8 mouse cellular contexts compared by ENCODE assay signal in the genomic region with DNA sequence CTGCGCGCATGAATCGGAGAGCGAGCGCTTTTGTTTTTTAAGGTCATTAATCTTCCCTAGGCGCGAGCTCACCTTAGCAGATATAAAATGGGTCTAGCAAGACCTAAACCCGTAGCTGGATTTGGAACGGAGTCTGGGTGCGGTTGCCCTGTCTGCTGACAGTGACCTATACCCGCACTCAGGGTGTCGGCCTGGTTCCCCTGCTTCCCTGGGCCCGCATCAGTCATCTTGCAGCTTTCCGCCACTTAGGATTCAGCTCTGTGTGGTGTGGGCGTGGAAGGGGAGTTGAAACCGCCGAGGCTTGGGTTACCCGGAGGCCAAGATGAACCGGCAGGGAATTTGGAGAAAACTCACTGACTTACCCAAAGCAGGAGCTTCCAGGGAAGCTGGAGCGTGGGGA. TPM values are rescaled to one million over a fixed set of nuclear protein-coding genes. Genes with fewer than 3 reads are reported as not detected.
DNase-seq lines count a peak whose midpoint lies in the region; ATAC-seq and TF ChIP-seq lines count a peak whose summit lies in the region.

No protein-coding gene starts in this region.

- peak; percentile 64 for DNase-seq in ES-CJ7 (ENCODE audit: low read depth, low spot score)
- DNase-seq in c-Kit-positive CD71-negative TER-119-negative erythroid progenitor cells, embryonic 14.5 days (ENCODE audit: low read depth) = peak; percentile 33
- peak; percentile 33 for DNase-seq in fibroblast of lung, adult 2 months (ENCODE audit: low read depth)
- DNase-seq in kidney, postnatal 0 days (ENCODE audit: low spot score) = peak; percentile 81
- DNase-seq in neural tube, embryonic 10.5 days (ENCODE audit: extremely low spot score, low spot score) = peak; percentile 71
- peak; percentile 36 to 40 for DNase-seq in thymus, adult 18-20 months

- TF ChIP-seq CTCF in kidney, postnatal 0 days (IDR thresholded peaks at IDR 0.05; ENCODE audit: low read depth) = no peak

- H3K27me3 ChIP-seq in heart, embryonic 15.5 days = no peaks in the 10 kb centered on the region
- H3K27me3 ChIP-seq in kidney, postnatal 0 days (ENCODE audit: insufficient read depth, low read length) = no peaks in the 10 kb centered on the region
- H3K27me3 ChIP-seq in liver, embryonic 15.5 days = peaks cover 42% of the 10 kb centered on the region; the same call in 1 of the 2 replicates

- H3K9ac ChIP-seq in heart, embryonic 15.5 days = peak overlapping the region; percentile 87
- H3K9ac ChIP-seq in kidney, postnatal 0 days (ENCODE audit: low read depth, low read length) = peak overlapping the region; percentile 69
- H3K9ac ChIP-seq in liver, embryonic 15.5 days = peak overlapping the region; percentile 68

- H3K9me3 ChIP-seq in heart, embryonic 15.5 days (replicated peaks) = no peaks in the 10 kb centered on the region
- no peaks in the 10 kb centered on the region for H3K9me3 ChIP-seq in kidney, postnatal 0 days (replicated peaks; ENCODE audit: low read length)
- H3K9me3 ChIP-seq in liver, embryonic 15.5 days (replicated peaks) = no peaks in the 10 kb centered on the region

- H3K4me2 ChIP-seq in heart, embryonic 15.5 days = peak overlapping the region; percentile 85
- H3K4me2 ChIP-seq in kidney, postnatal 0 days (ENCODE audit: low read length) = peak overlapping the region; percentile 68
- peak overlapping the region; percentile 96 for H3K4me2 ChIP-seq in liver, embryonic 15.5 days

- peaks cover 11% of the 10 kb centered on the region for H3K4me1 ChIP-seq in heart, embryonic 15.5 days (replicated peaks)
- no peaks in the 10 kb centered on the region for H3K4me1 ChIP-seq in kidney, postnatal 0 days (replicated peaks; ENCODE audit: insufficient read depth, low read length)
- H3K4me1 ChIP-seq in liver, embryonic 15.5 days (replicated peaks) = peaks cover 18% of the 10 kb centered on the region

- peak overlapping the region; percentile 90 for H3K4me3 ChIP-seq in heart, embryonic 15.5 days
- peak overlapping the region; percentile 67 for H3K4me3 ChIP-seq in kidney, postnatal 0 days (replicated peaks; ENCODE audit: low read depth, low read length)
- peak overlapping the region; percentile 72 for H3K4me3 ChIP-seq in liver, embryonic 15.5 days (replicated peaks)

- H3K27ac ChIP-seq in heart, embryonic 15.5 days = peak overlapping the region; percentile 67
- peak overlapping the region; percentile 62 for H3K27ac ChIP-seq in kidney, postnatal 0 days
- peak overlapping the region; percentile 48 for H3K27ac ChIP-seq in liver, embryonic 15.5 days (replicated peaks)

- H3K36me3 ChIP-seq in heart, embryonic 15.5 days = peaks cover 6% of the 10 kb centered on the region
- no peaks in the 10 kb centered on the region for H3K36me3 ChIP-seq in kidney, postnatal 0 days (ENCODE audit: insufficient read depth, low read length)
- H3K36me3 ChIP-seq in liver, embryonic 15.5 days (replicated peaks) = no peaks in the 10 kb centered on the region

- ATAC-seq in heart, embryonic 15.5 days (replicated peaks; ENCODE audit: insufficient number of reproducible peaks, insufficient read depth, low FRiP score, low read depth) = peak; percentile 69
- ATAC-seq in kidney, postnatal 0 days (replicated peaks; ENCODE audit: low FRiP score, low read depth) = peak; percentile 58; the same call in 1 of the 2 replicates
- peak; percentile 67 for ATAC-seq in liver, embryonic 15.5 days (ENCODE audit: insufficient read depth)

- under 1% methylated on average over 20 of the region's 20 CpGs for WGBS in heart, embryonic 15.5 days
- WGBS in kidney, postnatal 0 days = 0% methylated on average over 20 of the region's 20 CpGs
- WGBS in liver, embryonic 15.5 days (ENCODE audit: insufficient replicate concordance) = 1% methylated on average over 20 of the region's 20 CpGs

RNA-seq across cellular contexts. Expression of gene Ttl, which starts 0.6 kb away (rescaled TPM):
- polyA plus RNA-seq in heart, embryonic 15.5 days (2015; fragmentation: Nextera tagmentation; extraction: Ambion mirVana) = 8.0 and 9.9 TPM in 2 replicates
- 9.7 and 10.0 TPM in 2 replicates for polyA plus RNA-seq in kidney, postnatal 0 days (2015; fragmentation: Nextera tagmentation; extraction: Ambion mirVana)
- polyA plus RNA-seq in liver, embryonic 15.5 days (2015; fragmentation: Nextera tagmentation; extraction: Ambion mirVana) = 1.6 and 1.8 TPM in 2 replicates

RNA-seq across cellular contexts. Expression of gene Vinac1, which starts 18.4 kb away (rescaled TPM):
- polyA plus RNA-seq in heart, embryonic 15.5 days (2015; fragmentation: Nextera tagmentation; extraction: Ambion mirVana) = 0.04 and 0.10 TPM in 2 replicates
- 0.05 and 0.11 TPM in 2 replicates for polyA plus RNA-seq in kidney, postnatal 0 days (2015; fragmentation: Nextera tagmentation; extraction: Ambion mirVana)
- polyA plus RNA-seq in liver, embryonic 15.5 days (2015; fragmentation: Nextera tagmentation; extraction: Ambion mirVana) = not detected in 2 replicates

RNA-seq across cellular contexts. Expression of gene Polr1b, which starts 34.5 kb away (rescaled TPM):
- polyA plus RNA-seq in heart, embryonic 15.5 days (2015; fragmentation: Nextera tagmentation; extraction: Ambion mirVana) = 11.6 and 16.3 TPM in 2 replicates
- polyA plus RNA-seq in kidney, postnatal 0 days (2015; fragmentation: Nextera tagmentation; extraction: Ambion mirVana) = 17.4 and 19.5 TPM in 2 replicates
- polyA plus RNA-seq in liver, embryonic 15.5 days (2015; fragmentation: Nextera tagmentation; extraction: Ambion mirVana) = 12.2 and 12.9 TPM in 2 replicates

Comparison
In these comparisons a context has a peak if more than half of its experiments do, and no peak if none do; other contexts are left out.
1. Peak in every context shown above with its lines: DNase-seq, ATAC-seq, H3K4me3 ChIP-seq and H3K27ac ChIP-seq.